Mouse (Mus musculus) common myeloid progenitor, adult 5-6 weeks (primary cell): ENCODE data around the gene Sema6b. TPM values are rescaled to one million over a fixed set of nuclear protein-coding genes. Genes with fewer than 3 reads are reported as not detected.

ENCODE experiments used
- ATAC-seq: replicated peaks from 2 replicates; pipeline ENCODE4 v1.8.0; 2016; ENCODE audit warnings: low read depth, mild to moderate bottlenecking, moderate TSS enrichment, inconsistent platforms; ENCODE audit not compliant: poor library complexity, severe bottlenecking
- total RNA-seq: library from RNA; stranded (forward); fragments of 200-1000, 187-1606 nt; gene quantifications from 2 replicates; pipeline ENCODE4 v1.2.3, GENCODE M21; 2017

Gene Sema6b
- total RNA-seq, 1 experiment from 2014 or later: 2.8 TPM

GRCm38 (mm10) chr17:56148280-56148679, 8.1 kb upstream of the Sema6b start:
- no peak for ATAC-seq

DNA sequence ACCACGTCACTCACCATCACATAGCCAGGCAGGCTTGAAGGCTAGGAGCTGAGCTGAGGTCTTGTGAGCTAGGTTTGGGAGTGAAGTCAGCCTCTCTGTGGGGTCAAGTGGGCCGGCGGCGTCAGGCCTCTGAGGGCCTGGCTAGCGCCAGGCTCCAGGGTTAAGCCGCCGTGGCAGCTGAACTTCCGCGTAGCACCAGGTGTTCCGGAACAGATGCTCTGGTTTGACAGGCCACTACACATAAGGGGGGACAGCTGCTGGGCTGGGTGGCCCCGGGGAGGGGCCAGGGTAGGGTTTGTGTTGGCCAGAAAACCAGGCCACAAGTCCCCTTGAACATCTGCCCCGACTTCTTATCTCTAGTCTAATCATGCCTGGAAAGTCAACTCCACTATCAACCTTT, 7.3 kb upstream of the Sema6b start:
- ATAC-seq: no peak

- no peak for ATAC-seq
These were observed 6.0 kb upstream of the Sema6b start for GRCm38 (mm10) chr17:56146131-56146530.

- ATAC-seq: no peak
These were observed 4.4 kb upstream of the Sema6b start for GRCm38 (mm10) chr17:56144546-56144945.

- ATAC-seq: no peak; the same call in 1 of the 2 replicates
These were observed 1.8 kb upstream of the Sema6b start for GRCm38 (mm10) chr17:56141702-56142605.

GRCm38 (mm10) chr17:56139355-56139754, 788 bp downstream of the Sema6b start:
- ATAC-seq: no peak

DNA sequence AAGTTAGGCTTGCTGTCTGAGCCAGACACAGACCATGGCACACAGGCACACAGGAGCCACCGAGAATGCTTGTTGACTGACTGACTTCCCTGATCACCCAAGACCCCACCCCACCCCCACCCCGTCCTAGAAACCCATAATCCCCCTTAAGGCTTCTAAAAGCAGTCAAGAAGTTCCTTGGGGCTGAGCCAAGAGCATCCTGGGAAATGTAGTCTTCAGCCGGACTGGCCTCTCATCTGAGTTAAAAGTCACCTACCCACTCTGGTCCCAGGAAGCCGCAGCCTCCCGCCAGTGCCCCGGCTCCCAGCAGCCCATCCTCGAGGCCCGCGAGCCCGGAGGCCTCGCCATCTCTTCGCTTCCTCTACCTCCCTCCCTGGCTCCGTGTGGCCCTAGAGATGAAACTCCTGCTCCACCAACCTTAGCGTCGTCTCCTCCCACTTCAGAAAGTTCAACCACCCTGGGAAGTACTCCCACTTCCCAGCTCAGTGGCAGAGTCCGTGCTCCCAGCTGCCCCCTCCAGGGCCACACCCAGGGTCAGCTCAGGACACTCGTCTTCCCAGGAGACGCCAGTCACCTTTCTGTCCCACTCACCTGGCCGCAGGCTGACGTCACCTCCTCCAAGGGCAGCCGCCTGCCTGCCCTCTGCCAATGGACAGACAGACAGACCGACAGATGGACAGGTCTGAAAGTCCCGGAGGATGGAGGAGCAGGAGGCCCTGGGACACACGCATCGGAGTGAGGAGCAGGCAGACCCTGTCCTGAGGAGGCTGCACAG, 2.1 kb downstream of the Sema6b start:
- ATAC-seq: no peak

GRCm38 (mm10) chr17:56136558-56136957, 3.6 kb downstream of the Sema6b start:
- no peak for ATAC-seq

DNA sequence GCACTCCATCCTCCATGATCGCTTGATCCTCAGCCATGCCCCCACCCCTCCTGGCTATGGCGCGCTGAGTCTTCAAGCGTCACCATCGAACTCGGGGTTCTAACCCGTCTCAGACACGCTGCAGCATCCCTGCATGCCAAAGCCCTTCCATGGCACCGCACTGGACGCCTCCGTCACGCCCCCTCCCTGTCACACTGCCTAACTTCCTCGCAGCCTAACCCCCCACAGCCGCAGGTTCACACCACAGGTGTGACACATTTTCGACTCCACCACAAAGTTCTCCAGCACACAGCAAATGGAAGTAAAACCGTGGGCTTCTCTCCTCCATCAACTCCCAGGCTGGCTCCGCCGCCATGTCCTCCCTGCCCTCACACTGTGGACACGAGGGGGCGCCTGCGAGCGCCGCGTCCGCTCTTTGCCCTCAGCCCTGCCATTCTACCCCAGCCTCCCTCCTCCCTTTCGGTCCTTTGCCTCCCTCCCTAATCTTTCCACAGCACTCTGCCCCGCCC, 5.6 kb downstream of the Sema6b start:
- ATAC-seq: peak; percentile 64

DNA sequence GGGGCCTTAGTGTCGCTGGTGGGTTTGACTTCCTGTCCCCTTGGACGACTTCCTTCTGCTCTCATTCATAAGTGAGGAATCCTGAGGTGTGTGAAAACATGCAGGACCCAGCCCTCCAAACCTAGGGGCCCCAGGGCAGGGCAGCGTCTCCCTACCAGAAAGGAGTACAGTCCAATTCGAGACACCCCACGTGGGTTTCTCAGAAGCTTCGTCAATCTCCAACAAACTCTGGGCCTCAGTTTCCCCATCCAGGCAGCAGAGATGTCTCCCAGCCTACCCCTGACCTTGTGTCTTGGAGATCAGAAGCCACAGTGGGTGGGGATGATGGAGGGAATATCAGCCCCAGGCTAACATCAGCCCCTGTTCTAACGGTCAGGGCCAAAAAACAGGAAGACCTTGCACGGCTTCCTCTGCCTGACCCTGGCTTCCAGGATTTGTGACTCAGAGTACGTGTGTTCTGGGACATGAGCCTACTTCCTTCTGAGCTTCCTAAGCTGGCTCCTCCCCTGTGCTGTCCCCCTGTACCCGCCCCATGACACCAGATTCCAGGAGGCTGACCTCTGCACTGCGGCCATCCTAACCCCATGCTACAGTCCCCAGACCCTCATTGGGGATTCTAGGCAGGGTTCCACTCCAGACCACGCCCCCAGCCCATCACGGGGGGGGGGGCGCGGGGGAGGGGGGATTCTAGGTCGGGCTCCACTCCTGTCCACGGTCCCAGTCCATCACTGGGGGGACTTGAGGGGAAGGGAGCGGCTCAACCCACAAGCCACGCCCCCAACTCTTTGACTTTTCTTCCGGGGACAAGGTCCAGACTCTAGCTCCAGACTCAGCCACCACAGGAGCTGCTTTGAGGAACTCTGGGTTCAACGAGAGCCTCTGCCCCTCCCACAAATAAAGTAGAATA, 6.4 kb downstream of the Sema6b start:
- peak; percentile 64 for ATAC-seq

DNA sequence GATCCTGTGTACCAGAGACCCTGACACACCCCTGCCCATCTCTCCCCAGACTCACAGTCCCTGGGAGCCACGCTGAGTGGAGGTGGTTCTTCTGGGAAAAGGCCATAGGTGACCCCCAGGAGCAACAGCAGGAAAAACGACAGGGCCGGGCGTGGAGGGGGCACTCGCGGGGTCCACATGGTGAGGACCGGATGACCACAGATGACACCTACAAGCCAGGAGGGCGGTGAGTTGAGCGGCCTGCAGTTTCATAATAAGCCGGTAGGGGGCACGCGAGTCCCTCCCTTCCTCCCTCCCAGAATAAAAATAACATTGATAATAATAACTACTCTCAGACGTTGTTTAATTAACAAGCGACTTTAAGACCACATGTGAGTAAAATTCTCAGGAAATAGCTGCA, 7.5 kb downstream of the Sema6b start:
- peak; percentile 36 for ATAC-seq

DNA sequence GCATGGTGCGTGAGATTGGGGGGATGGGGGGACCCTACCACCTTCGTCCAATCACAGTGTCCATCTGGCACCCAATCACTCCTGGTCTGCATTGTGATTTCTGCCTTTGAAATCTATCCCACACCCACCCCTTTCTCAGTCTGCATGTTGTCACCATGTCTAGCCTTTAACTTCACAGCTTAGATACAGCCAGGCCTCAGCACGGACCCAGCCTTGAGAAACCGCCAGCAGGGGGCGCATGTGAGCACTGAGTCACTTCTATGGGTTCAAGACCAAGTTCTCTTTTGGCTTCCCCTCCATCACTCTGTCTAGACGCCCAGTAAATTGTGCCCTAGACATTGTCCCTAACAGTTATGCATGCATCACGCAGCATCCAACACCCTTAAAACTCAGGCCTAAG, 8.3 kb downstream of the Sema6b start:
- peak; percentile 13; the same call in 1 of the 2 replicates for ATAC-seq

GRCm38 (mm10) chr17:56131136-56131535, 9.0 kb downstream of the Sema6b start:
- no peak for ATAC-seq

DNA sequence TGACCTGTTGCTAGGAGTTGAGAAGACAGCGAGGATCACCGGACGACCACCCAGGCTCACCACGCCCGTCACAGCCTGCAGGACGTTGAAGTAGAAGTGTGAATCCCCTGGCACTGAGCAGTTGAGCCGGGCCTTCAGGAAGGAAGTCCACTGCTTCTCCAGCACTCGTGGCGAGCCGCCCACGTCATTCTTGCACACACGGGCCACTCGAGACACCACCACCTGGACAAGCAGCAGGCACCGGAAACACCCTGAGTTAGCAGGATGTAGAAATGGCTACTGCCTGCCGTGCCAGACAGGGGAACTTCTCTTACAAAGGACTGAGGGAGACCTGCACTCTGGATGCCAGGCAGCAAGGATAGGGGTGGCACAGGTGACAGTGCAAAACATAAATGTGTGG, 11.9 kb downstream of the Sema6b start:
- no peak for ATAC-seq

DNA sequence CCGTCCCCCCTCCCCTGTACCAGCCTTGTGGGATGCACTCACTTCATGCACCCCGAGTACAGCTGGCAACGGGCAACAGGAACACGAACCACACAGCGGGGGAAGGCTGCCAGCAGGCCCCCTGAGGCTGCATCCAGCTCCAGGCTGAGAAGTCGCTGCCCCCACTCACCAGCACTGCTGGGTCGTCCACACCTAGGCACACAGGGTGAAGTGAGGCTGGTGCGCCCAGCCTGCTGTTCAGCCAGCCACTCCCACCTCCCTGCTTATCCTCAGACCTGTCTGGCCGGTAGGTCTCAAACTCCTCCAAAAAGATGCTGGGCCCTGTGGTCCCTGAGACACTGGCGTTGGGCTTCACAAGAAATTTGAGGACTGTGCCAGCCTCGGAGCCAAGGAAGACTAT, 14.0 kb downstream of the Sema6b start:
- no peak for ATAC-seq

- no peak for ATAC-seq
These were observed 14.9 kb downstream of the Sema6b start for GRCm38 (mm10) chr17:56125276-56125630.

- ATAC-seq: peak; percentile 43
These were observed 15.5 kb downstream of the Sema6b start for GRCm38 (mm10) chr17:56124377-56125275.

- ATAC-seq: no peak
These were observed 16.3 kb downstream of the Sema6b start for GRCm38 (mm10) chr17:56123681-56124340.

DNA sequence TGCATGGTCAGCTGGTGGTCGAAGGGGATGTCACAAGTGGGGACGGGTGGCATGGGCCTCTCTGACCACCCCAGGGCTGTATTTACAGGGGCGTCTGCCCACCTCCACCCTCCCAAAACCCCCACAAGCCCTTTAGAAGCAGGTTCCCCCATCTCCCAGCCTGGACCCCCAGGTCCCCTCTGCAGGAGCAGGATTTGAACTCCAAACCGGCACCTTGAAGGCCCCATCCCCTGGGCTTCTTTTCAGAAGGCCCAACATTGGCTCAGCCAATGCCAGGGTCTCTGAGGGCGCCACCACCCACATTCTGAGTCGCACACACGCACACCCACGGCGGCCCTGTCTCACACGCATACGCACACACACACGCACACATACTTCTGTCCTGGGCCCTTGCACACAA, 17.0 kb downstream of the Sema6b start:
- no peak for ATAC-seq
